Mouse (Mus musculus): ENCODE data around the gene Iqcc.

Gene Iqcc

GRCm38 (mm10) chr4:129622120-129622802 is 3.4 kb upstream of the Iqcc start:
- no peak for DNase-seq (ENCODE audit: low read depth, low spot score)

- DNase-seq (ENCODE audit: low read depth, low spot score): no peak
These were observed 2.5 kb upstream of the Iqcc start for GRCm38 (mm10) chr4:129621283-129621841.

GRCm38 (mm10) chr4:129620419-129621282 is 1.8 kb upstream of the Iqcc start:
- no peak for DNase-seq (ENCODE audit: low read depth, low spot score)

GRCm38 (mm10) chr4:129618031-129618430 is 868 bp downstream of the Iqcc start:
- no peak for DNase-seq (ENCODE audit: low read depth, low spot score)

GRCm38 (mm10) chr4:129617121-129617641 is 1.7 kb downstream of the Iqcc start:
- DNase-seq (ENCODE audit: low read depth, low spot score): no peak

GRCm38 (mm10) chr4:129616631-129617030 is 2.3 kb downstream of the Iqcc start:
- no peak for DNase-seq (ENCODE audit: low read depth, low spot score)

- DNase-seq (ENCODE audit: low read depth, low spot score): no peak
These were observed 3.1 kb downstream of the Iqcc start for GRCm38 (mm10) chr4:129615801-129616290.

- no peak for DNase-seq (ENCODE audit: low read depth, low spot score)
These were observed 4.8 kb downstream of the Iqcc start, which contains the start of gene Dcdc2b for GRCm38 (mm10) chr4:129614093-129614492. Gene Dcdc2b (minus strand): TSS chr4:129614257.

- no peak for DNase-seq (ENCODE audit: low read depth, low spot score)
These were observed 8.4 kb downstream of the Iqcc start for GRCm38 (mm10) chr4:129610472-129610871.

- no peak for DNase-seq (ENCODE audit: low read depth, low spot score)
These were observed 8.9 kb downstream of the Iqcc start for GRCm38 (mm10) chr4:129610026-129610425.

GRCm38 (mm10) chr4:129609139-129609631 is 9.7 kb downstream of the Iqcc start:
- no peak for DNase-seq (ENCODE audit: low read depth, low spot score)

GRCm38 (mm10) chr4:129608426-129609025 is 10.4 kb downstream of the Iqcc start:
- DNase-seq (ENCODE audit: low read depth, low spot score): peak; percentile 76

- peak; percentile 59 for DNase-seq (ENCODE audit: low read depth, low spot score)
These were observed 18.4 kb downstream of the Iqcc start, which contains the start of the genes Eif3i and Tmem234 for GRCm38 (mm10) chr4:129600233-129601158. Gene Eif3i (minus strand): TSS chr4:129600648. Gene Tmem234 (plus strand): TSS chr4:129600668.

GRCm38 (mm10) chr4:129588865-129589264 is 30.0 kb downstream of the Iqcc start:
- no peak for DNase-seq (ENCODE audit: low read depth, low spot score)

- no peak for DNase-seq (ENCODE audit: low read depth, low spot score)
These were observed 32.0 kb downstream of the Iqcc start for GRCm38 (mm10) chr4:129586943-129587342.

- DNase-seq (ENCODE audit: low read depth, low spot score): no peak
These were observed 33.1 kb downstream of the Iqcc start for GRCm38 (mm10) chr4:129585773-129586172.

- peak; percentile 61 for DNase-seq (ENCODE audit: low read depth, low spot score)
These were observed 33.9 kb downstream of the Iqcc start for GRCm38 (mm10) chr4:129584884-129585608.

- DNase-seq (ENCODE audit: low read depth, low spot score): no peak
These were observed 34.5 kb downstream of the Iqcc start for GRCm38 (mm10) chr4:129584370-129584769.

GRCm38 (mm10) chr4:129582251-129582650 is 36.6 kb downstream of the Iqcc start:
- no peak for DNase-seq (ENCODE audit: low read depth, low spot score)
